Mouse (Mus musculus): ENCODE data around the gene Fam180a. TPM values are rescaled to one million over a fixed set of nuclear protein-coding genes. Genes with fewer than 3 reads are reported as not detected.
"Not testable (repeated sequence)": the region's sequence is repeated elsewhere in the genome, so short reads cannot be mapped to it uniquely, and the experiment has no call there.

Fam180a gene
- total RNA-seq (2015; ENCODE audit: low replicate concordance) (not detected in 2 replicates), total RNA-seq (2017; ENCODE audit: low replicate concordance) (not detected in 2 replicates)

DNA sequence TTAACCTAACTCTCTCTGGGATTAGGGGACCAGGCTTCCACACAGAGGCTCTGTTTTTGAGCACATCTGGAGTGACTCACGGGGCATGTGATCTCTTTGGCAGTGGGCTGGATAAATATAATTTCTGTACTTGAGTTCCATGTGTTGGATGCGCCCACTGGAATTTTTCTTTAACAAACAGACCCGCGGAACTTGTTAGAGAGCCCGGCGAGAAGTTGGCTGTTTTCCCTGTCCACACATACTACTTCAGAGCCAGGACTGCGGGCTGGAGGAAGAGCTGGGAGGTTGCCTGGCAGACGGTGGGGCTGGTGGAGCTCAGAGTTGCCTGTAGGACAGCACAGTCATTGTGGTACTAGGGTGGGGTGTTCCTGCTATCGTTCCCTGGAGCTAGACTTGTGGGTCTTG is at the start of gene Fam180a:
Gene Fam180a, minus strand, starts transcription at position 31 of the 405 bp plus-strand sequence.
- ATAC-seq (replicated peaks; ENCODE audit: low FRiP score, poor library complexity, severe bottlenecking), result no peak

DNA sequence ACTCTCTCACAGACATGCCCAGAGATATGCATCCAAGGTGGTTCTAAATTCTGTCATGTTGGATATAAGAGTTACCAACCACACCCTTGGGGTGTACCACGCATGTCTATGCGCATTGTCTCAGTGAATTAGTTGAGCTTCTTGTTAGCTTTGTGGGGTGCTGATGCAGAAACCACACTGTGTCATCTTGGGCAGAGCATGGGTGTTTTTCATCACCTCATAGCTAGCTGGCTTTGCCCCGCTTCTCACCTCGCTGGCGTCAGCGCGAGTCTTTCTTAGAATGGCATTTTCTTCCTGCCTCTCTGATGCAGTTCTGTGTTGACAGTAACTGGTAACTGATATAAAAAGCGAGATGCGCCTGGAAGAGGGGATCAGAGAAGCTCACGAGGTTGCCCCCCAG is 48.1 kb upstream of the Fam180a start:
- no peak for ATAC-seq (replicated peaks; ENCODE audit: low FRiP score, poor library complexity, severe bottlenecking)

DNA sequence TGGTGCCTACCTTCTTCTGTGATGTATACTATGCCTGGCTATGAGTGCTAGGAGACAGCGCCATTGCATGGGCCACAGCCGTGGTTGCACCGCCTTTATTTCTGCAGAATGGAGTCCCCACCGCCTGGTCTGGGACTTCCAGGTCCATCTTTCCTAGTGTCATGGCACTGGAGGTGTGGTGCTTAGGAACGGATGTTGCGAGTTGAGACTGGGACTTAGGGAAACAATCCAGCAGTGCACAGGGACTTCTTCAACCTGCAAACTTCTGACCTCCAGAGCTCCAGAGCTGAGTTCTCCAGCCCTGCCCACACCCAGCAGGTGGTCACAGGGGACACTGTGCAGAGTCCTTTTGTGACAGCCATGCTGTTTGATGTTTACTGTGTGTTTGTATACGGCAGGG is 44.4 kb upstream of the Fam180a start:
- no peak for ATAC-seq (replicated peaks; ENCODE audit: low FRiP score, poor library complexity, severe bottlenecking)

DNA sequence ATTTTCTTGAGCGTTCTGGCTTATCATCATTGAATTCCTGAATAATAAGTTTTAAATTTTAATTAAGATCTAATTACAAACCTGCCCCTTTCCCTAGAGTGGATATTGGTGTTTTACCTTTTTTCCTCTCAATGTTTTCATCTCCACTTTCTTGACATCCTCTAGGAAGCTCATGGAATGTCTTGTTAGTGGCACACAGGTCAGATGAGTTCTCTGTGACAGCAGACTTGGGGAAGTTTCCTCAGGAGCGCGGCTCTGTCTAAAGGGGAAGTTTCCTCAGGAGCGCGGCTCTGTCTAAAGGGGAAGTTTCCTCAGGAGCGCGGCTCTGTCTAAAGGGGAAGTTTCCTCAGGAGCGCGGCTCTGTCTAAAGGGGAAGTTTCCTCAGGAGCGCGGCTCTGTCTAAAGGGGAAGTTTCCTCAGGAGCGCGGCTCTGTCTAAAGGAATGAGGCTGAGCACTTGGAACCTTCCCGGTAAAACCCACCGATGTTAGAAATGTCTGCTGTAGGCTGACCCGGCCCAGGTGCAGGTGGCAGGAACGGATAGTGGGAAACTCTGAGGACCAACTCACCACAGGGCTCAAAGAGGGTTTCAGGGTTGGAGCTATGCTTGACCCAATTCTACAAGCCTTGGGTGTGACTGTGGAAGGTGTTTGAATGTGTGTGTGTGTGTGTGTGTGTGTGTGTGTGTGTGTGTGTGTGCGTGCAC is 43.8 kb upstream of the Fam180a start:
- ATAC-seq (replicated peaks; ENCODE audit: low FRiP score, poor library complexity, severe bottlenecking), result not testable (repeated sequence)

DNA sequence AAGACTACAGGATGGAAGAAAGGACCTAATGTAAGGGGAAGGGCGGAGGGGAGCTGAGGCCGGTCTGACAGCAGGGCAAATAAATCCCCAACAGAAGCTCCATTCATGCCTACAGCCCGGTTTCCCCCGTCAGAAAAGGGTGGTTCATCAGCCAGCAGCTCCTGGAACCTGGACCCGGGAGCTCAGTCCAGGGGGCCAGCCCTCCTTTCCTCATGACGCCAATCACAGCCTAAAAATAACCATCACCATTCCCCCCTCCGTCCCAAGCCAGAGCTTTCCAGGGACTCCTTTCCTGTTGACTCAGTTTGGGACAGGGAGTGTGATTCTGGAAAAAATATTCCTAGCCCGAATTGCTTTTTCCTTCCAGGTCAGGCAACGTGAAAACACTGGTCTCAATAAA is 36.7 kb upstream of the Fam180a start:
- ATAC-seq (replicated peaks; ENCODE audit: low FRiP score, poor library complexity, severe bottlenecking), result no peak

DNA sequence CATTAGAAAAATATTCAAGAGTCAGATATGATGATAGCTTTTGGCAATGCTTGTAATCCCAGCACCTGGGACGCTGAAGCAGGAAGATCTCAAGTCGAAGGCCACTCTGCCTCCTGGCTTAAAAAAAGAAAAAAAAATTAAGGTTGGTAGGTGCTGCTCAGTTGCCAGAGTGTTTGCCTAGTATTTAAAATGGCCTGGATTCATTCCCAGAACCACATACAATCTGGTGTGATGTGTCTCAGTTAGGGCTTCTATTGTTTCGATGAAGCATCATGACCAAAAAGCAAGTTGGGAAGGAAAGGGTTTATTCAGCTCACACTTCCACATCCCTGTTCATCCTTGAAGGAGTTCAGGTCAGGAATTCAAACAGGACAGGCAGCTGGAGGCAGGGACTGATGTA is 29.4 kb upstream of the Fam180a start:
- no peak for ATAC-seq (replicated peaks; ENCODE audit: low FRiP score, poor library complexity, severe bottlenecking)

DNA sequence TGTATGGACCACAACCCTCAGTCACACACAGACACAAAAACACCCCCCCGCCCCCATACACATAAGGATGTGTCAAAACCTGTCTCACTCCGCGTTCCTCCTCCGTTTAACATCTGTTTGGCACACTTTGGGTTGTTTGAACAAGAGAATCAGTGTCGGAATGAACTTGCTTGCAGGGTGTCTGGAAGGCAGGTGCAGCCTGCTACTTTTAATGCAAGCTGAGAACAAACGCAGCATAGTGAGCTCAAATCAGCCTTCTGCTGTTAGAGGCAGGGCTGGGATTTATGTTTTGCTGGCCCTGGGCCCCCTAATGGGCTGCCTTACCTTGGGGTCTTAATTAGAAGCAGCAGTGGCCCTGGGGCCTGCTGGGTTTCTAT is 28.7 kb upstream of the Fam180a start:
- ATAC-seq (replicated peaks; ENCODE audit: low FRiP score, poor library complexity, severe bottlenecking), result no peak

DNA sequence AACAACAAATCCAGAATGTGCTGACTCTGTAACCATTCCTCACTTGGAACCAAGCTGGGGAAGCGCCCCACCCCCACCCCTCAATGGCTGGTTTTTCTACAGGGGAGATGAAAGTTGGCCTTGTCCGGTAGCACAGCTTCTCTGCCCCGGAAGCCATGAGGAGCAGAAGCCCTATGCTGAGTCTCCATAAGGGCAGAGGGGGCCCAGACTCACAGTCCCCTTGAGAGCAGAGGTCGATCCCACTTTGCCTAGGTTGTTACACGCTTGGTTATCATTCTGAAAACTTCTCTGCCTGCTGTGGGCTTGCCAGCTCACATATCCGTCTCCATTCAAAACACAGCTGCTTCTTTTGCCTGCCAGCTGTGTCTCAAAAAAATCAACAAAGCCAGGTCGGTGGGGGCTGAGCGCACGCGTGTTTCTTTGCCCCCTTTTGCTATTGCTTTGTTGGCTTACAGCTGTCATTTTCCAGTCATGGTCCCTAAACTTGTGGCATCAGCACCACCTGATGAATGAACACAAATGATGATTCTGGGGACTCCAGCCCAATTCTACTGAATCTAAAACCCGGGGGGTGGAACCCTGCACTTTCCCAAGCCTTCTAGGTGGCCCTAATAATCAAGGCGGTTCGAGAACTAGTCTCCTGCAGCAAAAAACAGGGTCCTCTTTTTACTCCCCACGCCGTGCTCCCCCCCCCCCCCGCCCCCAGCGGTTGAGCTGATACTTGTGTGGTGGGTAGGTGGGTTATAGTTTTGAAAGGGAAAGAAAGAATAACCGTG is 28.1 kb upstream of the Fam180a start:
- no peak for ATAC-seq (replicated peaks; ENCODE audit: low FRiP score, poor library complexity, severe bottlenecking)

DNA sequence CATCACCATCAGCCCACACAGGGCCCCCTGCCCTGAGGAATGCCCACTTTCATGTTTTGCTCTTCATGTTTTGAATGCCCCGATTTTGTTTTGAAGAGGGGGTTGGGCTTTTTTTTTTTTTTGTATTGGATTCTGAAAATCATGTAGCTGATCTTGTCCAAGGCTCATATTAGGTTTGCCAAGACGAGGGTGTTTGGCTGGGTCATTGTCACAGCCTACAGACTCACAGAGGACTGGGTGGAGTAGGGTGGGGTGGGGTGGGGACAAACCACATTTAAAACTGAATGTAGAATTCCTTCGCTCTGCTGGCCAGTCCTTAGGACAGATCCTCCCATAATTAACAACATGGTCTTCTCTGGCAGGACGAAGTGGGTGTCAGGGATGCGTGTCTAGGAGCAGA is 27.5 kb upstream of the Fam180a start:
- ATAC-seq (replicated peaks; ENCODE audit: low FRiP score, poor library complexity, severe bottlenecking), result no peak

DNA sequence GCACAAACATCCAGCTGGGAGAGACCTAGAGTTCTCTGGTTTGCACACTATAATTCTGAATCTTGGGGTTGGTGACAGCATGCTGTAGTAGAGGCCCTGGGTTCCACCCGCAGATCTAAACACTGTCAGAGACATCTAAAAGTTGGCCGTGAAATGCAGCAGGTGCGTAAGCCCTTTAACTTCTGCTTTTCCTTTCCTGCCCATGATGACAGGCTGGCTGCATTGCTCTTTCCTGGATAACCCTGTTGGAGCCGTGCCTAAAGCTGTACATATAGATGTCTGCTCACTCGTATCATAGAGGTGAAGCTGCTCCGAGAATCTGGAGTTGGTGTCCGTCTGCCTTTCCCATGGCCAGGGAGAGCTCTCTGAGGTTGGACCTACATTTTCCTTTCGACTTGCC is 26.9 kb upstream of the Fam180a start:
- no peak for ATAC-seq (replicated peaks; ENCODE audit: low FRiP score, poor library complexity, severe bottlenecking)

DNA sequence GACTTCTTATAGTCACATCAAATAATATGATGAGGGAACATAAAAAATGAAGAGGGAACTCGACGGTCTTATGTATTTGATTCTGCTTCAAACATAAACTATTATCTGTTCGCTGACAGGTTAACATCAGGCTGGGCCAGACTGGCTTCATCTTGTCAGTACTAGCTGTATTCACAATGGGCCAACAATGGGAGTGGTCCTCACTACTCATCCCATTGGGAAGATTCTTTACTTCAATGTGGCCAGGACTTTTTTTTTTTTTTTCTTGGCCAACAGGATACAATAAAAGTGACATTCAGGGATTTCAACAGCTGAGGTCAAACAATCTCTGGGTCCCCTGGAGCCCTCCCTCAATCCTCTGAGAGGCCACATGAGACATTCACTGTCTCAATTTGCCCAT is 25.9 kb upstream of the Fam180a start:
- no peak for ATAC-seq (replicated peaks; ENCODE audit: low FRiP score, poor library complexity, severe bottlenecking)

DNA sequence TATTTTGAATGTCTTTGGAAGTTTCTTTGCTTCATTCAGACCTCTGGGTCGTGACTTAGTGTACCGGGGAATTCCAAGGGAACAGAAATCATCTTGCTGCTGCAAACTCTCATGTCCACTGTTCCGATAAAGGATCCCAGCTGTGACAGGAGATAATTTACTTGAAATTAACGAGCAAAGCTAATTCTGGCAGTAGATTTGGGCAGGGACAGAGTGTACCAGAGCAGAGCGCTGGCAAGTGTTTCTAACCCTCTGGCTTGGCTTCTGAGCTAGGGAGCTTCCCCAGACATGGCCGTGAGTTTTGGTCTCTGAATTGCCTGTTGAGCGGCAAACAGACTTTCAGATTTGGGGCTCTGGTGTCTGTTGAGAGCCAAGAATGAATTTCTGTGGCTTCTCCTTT is 23.8 kb upstream of the Fam180a start:
- no peak for ATAC-seq (replicated peaks; ENCODE audit: low FRiP score, poor library complexity, severe bottlenecking)

DNA sequence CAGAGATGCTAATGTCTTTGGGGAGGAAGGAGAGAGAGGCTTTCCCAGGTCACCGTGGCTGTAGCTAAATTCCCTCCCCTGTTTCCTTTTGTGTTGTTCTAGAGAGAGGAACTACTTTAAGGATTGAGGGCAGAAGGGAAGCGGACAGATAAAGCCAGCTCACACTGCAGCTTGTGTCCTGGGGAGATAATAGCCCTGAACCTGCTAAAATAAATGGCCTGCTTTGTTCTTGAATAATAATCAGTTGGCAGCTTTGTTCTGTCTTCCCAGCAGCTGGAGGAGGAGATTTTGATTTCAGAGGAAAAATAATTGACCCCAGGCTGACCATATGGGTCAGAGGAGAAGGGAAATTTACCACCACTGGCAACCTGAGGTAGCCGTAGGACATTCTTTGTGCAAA is 12.7 kb upstream of the Fam180a start:
- ATAC-seq (replicated peaks; ENCODE audit: low FRiP score, poor library complexity, severe bottlenecking), result no peak

DNA sequence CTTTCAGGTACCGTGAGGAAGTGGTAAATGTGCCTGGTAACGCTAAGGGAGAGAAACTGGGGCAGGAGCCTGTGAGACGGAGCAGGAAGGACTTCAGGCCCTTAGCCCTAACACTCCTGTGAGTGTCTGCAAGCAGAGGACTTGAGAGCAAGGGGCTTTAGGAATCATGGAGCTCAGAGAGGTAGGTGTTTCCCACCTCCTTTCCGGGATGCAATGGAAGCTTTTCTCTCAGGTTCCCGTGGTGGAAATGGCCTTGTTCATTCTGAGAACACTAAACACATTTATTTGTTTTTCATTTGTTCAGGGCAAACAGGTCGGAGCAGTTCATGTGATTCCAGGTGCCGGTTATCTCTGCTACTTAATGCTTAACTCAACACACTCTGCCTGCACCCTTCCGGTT is 11.9 kb upstream of the Fam180a start:
- ATAC-seq (replicated peaks; ENCODE audit: low FRiP score, poor library complexity, severe bottlenecking), result no peak

DNA sequence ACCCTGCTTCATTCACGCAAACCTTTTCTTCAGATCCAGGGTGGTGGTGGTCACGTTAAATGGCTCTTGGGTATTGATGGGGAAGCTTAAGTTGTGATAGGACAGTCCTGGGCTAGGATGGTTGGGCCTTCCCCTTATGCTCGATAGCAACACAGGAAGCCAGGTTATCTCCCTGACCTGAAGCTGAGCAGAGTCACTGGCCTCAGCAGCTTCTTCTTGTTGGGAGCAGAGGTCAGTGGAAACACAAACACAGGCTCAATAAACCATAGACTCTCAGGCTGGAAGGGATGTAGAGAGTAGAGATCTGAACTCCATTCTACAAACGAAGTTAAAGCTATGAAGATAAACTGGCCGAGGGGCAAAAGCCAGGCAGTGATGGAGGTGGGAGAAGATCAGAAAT is 9.5 kb upstream of the Fam180a start:
- ATAC-seq (replicated peaks; ENCODE audit: low FRiP score, poor library complexity, severe bottlenecking), result no peak

DNA sequence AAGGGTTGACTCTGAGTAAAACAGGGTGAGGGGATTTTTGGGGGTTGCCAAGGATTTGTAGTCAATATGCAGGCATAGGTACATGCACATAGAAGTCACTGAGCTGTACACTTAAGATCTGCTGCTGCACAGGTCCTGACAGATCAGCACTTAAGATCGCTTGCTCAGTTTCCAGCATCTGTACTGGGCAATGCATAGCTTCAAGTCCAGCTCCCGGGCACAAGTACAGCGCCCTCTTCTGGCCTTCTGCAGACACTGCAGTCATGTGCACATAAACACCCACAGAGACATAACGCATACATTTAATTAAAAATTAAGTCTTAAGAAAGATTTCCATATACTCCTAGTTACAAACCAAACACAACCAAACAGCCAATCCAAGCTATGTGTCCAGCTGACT is 8.3 kb upstream of the Fam180a start:
- no peak for ATAC-seq (replicated peaks; ENCODE audit: low FRiP score, poor library complexity, severe bottlenecking)

DNA sequence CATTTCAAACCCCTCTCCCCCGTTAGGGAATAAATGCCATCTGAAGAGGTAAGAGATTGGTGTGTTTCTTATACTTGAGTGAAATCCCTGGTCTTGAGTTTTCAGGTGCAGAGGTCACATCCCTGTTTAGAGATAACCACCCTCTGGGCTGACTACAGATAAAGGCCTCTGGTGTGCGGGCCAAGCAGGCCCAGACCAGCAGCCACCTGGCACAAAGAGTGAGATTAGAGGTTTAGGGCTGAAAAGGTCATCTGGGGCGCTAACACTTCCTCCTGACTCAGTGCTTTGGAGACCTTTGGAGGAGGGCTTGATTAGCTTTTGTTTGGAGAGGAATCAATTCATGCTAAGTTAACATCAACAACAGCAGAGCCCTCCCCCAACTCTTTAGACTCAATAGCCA is 7.7 kb upstream of the Fam180a start:
- ATAC-seq (replicated peaks; ENCODE audit: low FRiP score, poor library complexity, severe bottlenecking), result no peak

DNA sequence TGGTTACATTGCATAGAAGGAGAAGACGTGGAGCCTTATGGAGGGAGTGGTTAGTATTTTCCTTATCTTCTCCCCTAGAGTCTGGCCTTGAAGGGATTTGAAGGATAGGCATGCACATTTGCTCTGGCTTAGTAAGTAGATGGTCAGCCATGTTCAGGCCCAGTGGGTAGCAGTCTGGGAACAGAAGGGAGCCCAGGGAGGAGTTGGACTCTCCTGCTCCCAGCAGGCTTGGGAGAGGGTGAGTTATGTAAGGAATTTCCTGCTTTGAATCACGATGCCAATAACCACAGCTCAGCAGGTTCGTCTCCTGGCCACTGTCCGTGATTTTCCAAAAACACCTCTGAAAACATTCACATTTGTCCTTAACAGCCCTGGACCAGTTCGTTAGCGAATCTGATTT is 4.9 kb upstream of the Fam180a start:
- no peak for ATAC-seq (replicated peaks; ENCODE audit: low FRiP score, poor library complexity, severe bottlenecking)

DNA sequence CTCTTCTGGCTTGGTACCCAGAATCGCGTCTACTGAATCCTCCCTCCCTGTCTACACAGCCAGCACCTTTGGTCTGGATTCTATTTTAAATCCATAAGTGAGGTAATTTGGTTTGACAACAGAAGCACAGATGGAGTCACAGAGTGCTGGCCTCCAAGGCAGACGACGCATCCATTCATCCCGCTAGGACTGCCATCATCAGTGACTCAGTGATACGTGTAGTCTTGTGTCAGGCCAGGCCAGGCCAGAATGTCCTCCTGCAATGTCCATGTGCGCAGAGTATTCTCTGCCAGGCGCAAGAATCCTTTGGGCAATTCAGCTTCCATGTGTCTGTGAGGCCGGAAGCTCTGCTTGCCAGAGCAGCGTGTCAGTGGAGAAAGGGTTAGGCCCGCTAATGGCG is 4.0 kb upstream of the Fam180a start:
- no peak for ATAC-seq (replicated peaks; ENCODE audit: low FRiP score, poor library complexity, severe bottlenecking)

DNA sequence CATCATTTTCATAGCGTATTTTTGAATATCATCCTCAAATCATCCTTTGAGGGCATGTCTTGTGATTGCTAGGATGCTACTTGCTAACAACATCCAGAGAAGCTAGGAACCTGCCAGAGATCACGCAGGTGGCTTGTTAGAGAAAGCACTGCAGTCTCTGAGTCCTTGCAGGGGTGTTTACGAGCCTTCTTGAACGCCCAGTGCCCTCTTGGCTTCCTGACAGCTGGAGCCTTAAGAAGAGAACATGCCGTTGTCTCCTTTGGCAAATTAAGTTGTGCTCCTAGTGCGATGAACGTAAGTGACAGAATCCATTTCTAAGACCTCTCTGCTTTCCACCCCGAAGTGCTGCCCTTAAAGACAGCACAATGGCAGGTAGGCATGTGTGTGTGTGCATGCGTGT is 1.6 kb downstream of the Fam180a start:
- no peak for ATAC-seq (replicated peaks; ENCODE audit: low FRiP score, poor library complexity, severe bottlenecking)

DNA sequence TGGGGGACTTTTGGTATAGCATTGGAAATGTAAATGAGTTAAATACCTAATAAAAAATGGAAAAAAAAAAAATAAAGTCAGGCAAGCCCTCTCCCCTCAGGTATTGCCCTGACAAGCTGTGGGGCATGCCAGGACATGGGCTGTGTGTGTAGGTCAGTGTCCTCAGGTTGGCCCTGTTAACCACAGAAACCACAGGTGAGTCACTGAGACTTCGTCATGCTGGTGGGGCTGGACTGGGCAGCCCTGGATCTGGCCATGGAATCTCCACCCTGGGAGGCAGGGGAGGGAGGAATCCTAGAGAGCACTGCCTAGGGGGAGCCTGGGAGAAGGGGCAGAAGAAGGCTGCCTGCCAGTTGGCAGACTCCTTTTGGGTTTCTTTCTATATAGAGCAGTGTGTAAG is 2.9 kb downstream of the Fam180a start:
- ATAC-seq (replicated peaks; ENCODE audit: low FRiP score, poor library complexity, severe bottlenecking), result no peak

DNA sequence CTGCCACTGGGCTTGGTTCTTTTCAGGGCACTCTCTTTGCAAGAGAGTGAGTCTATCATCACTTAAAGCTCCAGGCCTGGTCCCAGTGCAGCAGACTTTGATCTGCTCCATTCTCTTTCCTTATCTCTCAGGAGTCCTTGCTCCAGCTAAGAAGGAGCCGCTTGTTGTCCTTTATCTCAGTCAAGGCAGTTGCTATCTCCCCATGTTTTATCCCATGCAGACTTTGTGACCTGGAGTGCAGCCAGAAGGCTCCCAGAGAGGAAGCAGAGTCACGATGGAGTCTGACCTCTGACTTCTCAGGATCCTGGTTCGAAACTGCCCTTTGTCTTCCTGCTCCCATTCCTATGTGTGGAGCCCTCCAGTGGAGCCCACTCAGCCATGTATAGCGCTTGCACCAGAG is 4.8 kb downstream of the Fam180a start:
- ATAC-seq (replicated peaks; ENCODE audit: low FRiP score, poor library complexity, severe bottlenecking), result peak; percentile 46; the same call in 1 of the 2 replicates
